ENCODE assay signal across 13 mouse cellular contexts in genomic region chr12:114366276-114366675, GRCm38 (mm10).
DNase-seq lines count a peak whose midpoint lies in the region; ATAC-seq and TF ChIP-seq lines count a peak whose summit lies in the region.
"Had no signal": no experiment of that assay in that cellular context is flagged by ENCODE, and none has a peak within 500 bp of the region (broad histone marks: within the 10 kb centered on the region; RNA-seq: fewer than 3 reads in every experiment).

No protein-coding gene starts in this region.

- H3K4me2 ChIP-seq in stomach, postnatal 0 days (replicated peaks; ENCODE audit: low read depth): no peak overlapping the region
- H3K4me2 ChIP-seq: lung, embryonic 15.5 days; midbrain, embryonic 12.5 days; neural tube, embryonic 13.5 days had no signal

- no peaks in the 10 kb centered on the region for H3K27me3 ChIP-seq in stomach, postnatal 0 days (ENCODE audit: control insufficient read depth, insufficient read depth, low read length)
- H3K27me3 ChIP-seq: lung, embryonic 15.5 days; midbrain, embryonic 12.5 days; neural tube, embryonic 13.5 days had no signal

- WGBS in stomach, postnatal 0 days: 56% methylated on average over 3 of the region's 3 CpGs

- H3K9me3 ChIP-seq in stomach, postnatal 0 days (ENCODE audit: control insufficient read depth, low read length): no peaks in the 10 kb centered on the region
- H3K9me3 ChIP-seq: lung, embryonic 15.5 days had no signal

- no peaks in the 10 kb centered on the region for H3K36me3 ChIP-seq in stomach, postnatal 0 days (ENCODE audit: control insufficient read depth, insufficient read depth, low read length)
- H3K36me3 ChIP-seq: lung, embryonic 15.5 days; midbrain, embryonic 12.5 days; neural tube, embryonic 13.5 days had no signal

- DNase-seq in adrenal gland, adult 18-20 months (ENCODE audit: low spot score in 2 of 2): peak; percentile 5 to 25
- DNase-seq in adrenal gland, adult 2 months: no peak
- peak; percentile 27 to 43 for DNase-seq in B cell, adult 2 months
- peak; percentile 53 for DNase-seq in naive thymus-derived CD4-positive, alpha-beta T cell, adult 2 months (ENCODE audit: low read depth)
- no peak for DNase-seq in gastrocnemius, adult 2 months
- no peak for DNase-seq in ovary, postnatal 36 days (ENCODE audit: low spot score)
- DNase-seq in stomach, postnatal 0 days (ENCODE audit: low spot score): no peak
- DNase-seq: right cerebral cortex, adult 18-20 months had no signal

- H3K27ac ChIP-seq in gastrocnemius, adult 2 months: no peak overlapping the region
- H3K27ac ChIP-seq in stomach, postnatal 0 days (replicated peaks): no peak overlapping the region
- H3K27ac ChIP-seq: layer of hippocampus, adult 2 months; lung, embryonic 15.5 days; midbrain, embryonic 12.5 days; neural tube, embryonic 13.5 days had no signal

- H3K4me3 ChIP-seq in gastrocnemius, adult 2 months: no peak overlapping the region
- H3K4me3 ChIP-seq in stomach, postnatal 0 days (ENCODE audit: low read depth, low read length): no peak overlapping the region
- H3K4me3 ChIP-seq: layer of hippocampus, adult 2 months; lung, embryonic 15.5 days; midbrain, embryonic 12.5 days; neural tube, embryonic 13.5 days had no signal

- no peak for TF ChIP-seq CTCF in gastrocnemius, adult 2 months (IDR thresholded peaks at IDR 0.05)
- no peak for TF ChIP-seq CTCF in stomach, postnatal 0 days (IDR thresholded peaks at IDR 0.05; ENCODE audit: low read depth)

- intact Hi-C loops in gastrocnemius, adult 2 months (cut with DNase I): no loop called here

- peak; percentile 57 for ATAC-seq in activated CD4-positive, CD25-positive, alpha-beta regulatory T cell, adult 4 months
- ATAC-seq in stomach, postnatal 0 days (ENCODE audit: low FRiP score, low TSS enrichment): no peak

- H3K9ac ChIP-seq in stomach, postnatal 0 days (ENCODE audit: low read length): no peak overlapping the region
- H3K9ac ChIP-seq: lung, embryonic 15.5 days; midbrain, embryonic 12.5 days; neural tube, embryonic 13.5 days had no signal

- no peak for TF ChIP-seq EP300 in stomach, postnatal 0 days (optimal IDR thresholded peaks at IDR 0.05)

- H3K4me1 ChIP-seq in stomach, postnatal 0 days (replicated peaks; ENCODE audit: control insufficient read depth, insufficient read depth): no peaks in the 10 kb centered on the region
- H3K4me1 ChIP-seq: lung, embryonic 15.5 days; midbrain, embryonic 12.5 days; neural tube, embryonic 13.5 days had no signal

Comparison
In these comparisons a context has a peak if more than half of its experiments do, and no peak if none do; other contexts are left out.
1. DNase-seq: peak in adrenal gland, adult 18-20 months (2 of 2), B cell, adult 2 months (2 of 2) and naive thymus-derived CD4-positive, alpha-beta T cell, adult 2 months (single experiment); none in adrenal gland, adult 2 months (single experiment), gastrocnemius, adult 2 months (single experiment), ovary, postnatal 36 days (single experiment) and stomach, postnatal 0 days (single experiment).